Mouse (Mus musculus): ENCODE results near the gene Gng8. TPM values are rescaled to one million over a fixed set of nuclear protein-coding genes. Genes with fewer than 3 reads are reported as not detected.

Gng8 gene
- not detected for polyA plus RNA-seq (2014; fragmentation: Illumina TruSeq; extraction: RNeasy Lipid Tissue Mini Kit (QIAGEN cat#74804); ENCODE audit: low read depth, low replicate concordance)

DNA sequence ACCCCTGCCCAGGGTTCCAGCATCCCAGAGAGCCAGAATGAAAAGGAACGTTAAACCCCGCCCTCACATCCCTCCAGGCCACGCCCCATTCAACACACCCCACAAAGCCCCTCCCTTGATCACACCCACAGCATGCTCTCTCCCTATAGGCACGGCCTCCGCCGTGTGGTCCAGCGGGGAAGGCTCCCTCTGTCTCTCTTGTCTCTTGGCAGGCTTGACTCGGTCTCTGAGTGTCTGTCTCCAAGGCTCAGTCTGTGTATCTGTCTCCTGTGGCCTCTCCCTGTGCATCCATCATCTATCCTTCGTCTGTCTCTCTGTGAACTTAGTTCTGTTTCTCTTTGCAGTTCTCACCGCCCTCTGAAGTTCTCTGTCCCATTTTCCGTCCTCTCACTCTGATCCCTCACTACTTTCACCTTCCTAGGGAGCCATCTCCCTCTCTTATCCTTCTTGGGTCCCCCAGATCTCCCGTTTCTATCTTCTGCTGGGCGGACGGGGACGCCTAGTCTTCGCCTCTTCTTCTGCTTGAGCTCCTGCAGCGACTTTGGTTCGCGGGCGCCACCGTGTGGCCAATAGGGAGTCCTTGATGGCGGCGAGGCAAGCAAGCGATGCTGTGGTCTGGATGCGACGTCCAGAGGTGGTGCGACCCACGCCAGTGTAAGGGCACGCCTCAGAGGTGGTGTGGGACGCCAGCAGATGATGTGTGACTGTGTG is at the start of gene Gng8:
Gng8 (plus strand) TSS at position 146 of the 711 bp plus-strand sequence.

DNA sequence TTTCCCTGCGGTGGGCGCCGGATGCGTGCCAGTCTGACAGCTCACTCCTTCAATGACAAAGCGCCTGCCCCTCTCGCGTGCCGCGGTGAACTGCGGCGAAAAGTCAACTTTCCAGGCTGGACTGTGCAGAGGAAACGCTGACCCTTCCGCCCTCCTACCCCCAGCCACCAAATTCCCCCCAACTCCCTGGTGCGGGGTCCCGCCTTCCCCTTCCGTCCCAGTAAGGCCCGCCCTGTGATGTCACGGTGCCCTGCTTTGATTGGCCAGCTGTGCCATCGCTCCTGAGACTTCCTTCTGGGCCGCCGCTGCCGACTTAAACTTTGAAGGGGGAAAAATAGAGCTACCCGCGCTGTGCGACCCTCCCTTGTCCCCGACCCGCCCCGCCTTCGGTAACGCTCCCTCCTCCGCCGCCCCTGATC is 48.9 kb upstream of the Gng8 start, which contains the start of gene Prkd2:
Prkd2 (plus strand) TSS at position 258 of the 419 bp plus-strand sequence.

DNA sequence AGATGAGACGGTGACA is 16.5 kb upstream of the Gng8 start, which contains the start of gene Dact3:
Dact3 (plus strand) TSS at position 8 of the 16 bp plus-strand sequence.

DNA sequence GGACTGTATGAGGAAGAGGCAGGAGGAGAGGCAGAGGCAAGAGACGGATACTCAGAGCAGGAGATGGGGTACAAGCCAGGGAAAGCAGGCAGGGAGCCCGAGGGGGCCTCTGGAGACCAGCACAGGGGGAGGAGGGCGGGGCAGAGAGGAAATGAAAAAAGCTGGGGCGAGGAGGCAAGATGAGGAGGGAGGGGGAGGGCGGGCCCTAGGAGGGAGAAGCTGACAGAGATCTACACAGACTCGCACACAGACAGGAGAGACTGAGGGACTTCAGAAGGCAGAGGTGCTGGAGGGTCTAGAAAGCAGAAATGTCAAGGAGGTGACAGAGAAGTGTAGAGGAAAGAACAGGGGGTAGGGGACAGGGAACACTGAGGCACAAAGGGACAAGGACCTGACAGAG is 14.7 kb downstream of the Gng8 start, which contains the start of gene Ptgir:
Ptgir (plus strand) TSS at position 210 of the 400 bp plus-strand sequence.

DNA sequence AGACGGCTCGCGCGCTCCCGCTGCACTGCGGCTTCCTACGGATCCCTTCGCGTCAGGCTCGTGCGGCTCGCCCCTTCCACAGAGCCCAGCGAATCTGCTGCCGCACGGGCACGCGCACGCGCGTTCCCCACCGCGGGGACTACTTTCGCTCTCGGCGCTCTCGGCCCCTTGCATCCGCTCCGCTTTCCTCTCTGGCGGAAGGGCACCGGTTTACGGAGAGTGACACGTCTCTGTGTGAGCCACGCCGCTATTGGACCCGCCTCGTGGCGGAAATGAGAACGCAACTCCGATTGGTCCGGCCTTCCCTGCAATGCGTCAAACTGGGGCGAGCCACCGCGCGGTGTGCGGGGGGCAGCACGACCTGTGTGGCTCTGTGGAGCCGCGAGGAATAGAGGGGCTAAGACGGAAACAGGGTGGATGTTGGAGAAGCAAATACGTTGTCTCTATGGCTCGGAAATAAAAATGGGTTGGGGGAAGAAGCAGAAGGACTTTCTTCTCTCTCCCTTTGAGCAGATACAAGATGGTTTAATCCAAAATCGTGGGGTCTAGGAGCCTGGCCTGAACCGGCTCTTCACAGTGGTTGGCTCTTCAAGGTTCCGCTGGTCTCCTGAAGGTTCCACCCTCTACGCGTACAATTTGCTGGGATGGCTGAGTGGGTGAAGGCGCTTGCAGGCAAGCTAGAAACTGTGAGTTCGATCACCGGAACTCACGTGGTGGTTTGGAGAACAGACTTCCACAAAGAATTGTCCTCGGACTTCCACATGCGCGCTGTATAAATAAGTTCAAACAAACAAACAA is 32.6 kb downstream of the Gng8 start, which contains the start of gene Calm3:
Calm3 (minus strand) TSS at position 78 of the 798 bp plus-strand sequence.

DNA sequence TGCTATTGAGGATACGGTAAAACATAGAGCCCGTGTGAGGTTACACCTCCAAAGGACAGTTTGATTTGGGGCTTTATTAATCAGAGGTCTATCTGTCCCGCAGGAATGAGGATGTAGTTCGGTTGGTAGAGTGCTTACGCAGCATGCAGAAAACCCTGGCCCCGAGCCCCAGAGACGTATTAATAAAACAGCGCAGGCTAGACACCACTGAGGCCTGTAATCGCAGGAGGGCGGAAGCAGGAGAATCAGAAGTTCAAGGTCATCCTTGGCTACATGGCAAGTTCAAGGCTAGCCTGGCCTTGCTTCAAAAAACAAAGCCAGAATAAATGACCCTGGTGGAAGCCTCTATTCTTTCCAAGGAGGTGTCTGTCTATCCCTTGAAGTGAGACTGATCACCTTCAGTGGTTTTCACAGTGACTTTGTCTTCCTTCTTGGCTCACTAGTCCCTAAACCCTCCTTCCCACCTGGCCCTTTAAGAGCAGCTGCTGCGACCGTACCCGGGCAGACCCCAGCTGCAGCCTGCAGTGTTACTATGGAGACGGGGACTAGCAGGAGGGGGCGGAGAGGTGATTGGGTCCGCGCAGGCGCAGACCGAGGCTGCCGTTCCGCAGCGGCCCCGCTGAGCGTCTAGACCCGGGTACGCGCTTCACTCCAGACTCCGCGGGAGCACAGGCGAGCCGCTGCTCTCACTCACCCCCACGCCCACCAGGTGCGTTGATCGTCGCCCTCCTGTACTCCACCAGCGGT is 52.6 kb downstream of the Gng8 start, which contains the start of gene Pnmal2:
Pnmal2 (plus strand) TSS at position 622 of the 747 bp plus-strand sequence.

Other genes with a start within 250 kb of the Gng8 start
- not detected for gene Ceacam15, start 216.1 kb upstream of the Gng8 start, polyA plus RNA-seq (2014; fragmentation: Illumina TruSeq; extraction: RNeasy Lipid Tissue Mini Kit (QIAGEN cat#74804); ENCODE audit: low read depth, low replicate concordance)
- gene Ceacam9, start 169.9 kb upstream of the Gng8 start, polyA plus RNA-seq (2014; fragmentation: Illumina TruSeq; extraction: RNeasy Lipid Tissue Mini Kit (QIAGEN cat#74804); ENCODE audit: low read depth, low replicate concordance), result not detected
- 69.5 TPM for gene Ap2s1, start 153.4 kb upstream of the Gng8 start, polyA plus RNA-seq (2014; fragmentation: Illumina TruSeq; extraction: RNeasy Lipid Tissue Mini Kit (QIAGEN cat#74804); ENCODE audit: low read depth, low replicate concordance)
- gene Slc1a5, start 110.4 kb upstream of the Gng8 start, polyA plus RNA-seq (2014; fragmentation: Illumina TruSeq; extraction: RNeasy Lipid Tissue Mini Kit (QIAGEN cat#74804); ENCODE audit: low read depth, low replicate concordance), result 11.7 TPM
- gene Strn4, start 75.9 kb upstream of the Gng8 start, polyA plus RNA-seq (2014; fragmentation: Illumina TruSeq; extraction: RNeasy Lipid Tissue Mini Kit (QIAGEN cat#74804); ENCODE audit: low read depth, low replicate concordance), result 12.7 TPM
- gene Fkrp, start 75.1 kb upstream of the Gng8 start, polyA plus RNA-seq (2014; fragmentation: Illumina TruSeq; extraction: RNeasy Lipid Tissue Mini Kit (QIAGEN cat#74804); ENCODE audit: low read depth, low replicate concordance), result 8.0 TPM
- 0.28 TPM for gene Prkd2, start 48.9 kb upstream of the Gng8 start, polyA plus RNA-seq (2014; fragmentation: Illumina TruSeq; extraction: RNeasy Lipid Tissue Mini Kit (QIAGEN cat#74804); ENCODE audit: low read depth, low replicate concordance)
- gene Dact3, start 16.5 kb upstream of the Gng8 start, polyA plus RNA-seq (2014; fragmentation: Illumina TruSeq; extraction: RNeasy Lipid Tissue Mini Kit (QIAGEN cat#74804); ENCODE audit: low read depth, low replicate concordance), result 0.28 TPM
- gene Ptgir, start 14.7 kb downstream of the Gng8 start, polyA plus RNA-seq (2014; fragmentation: Illumina TruSeq; extraction: RNeasy Lipid Tissue Mini Kit (QIAGEN cat#74804); ENCODE audit: low read depth, low replicate concordance), result 1.7 TPM
- gene Calm3, start 32.3 kb downstream of the Gng8 start, polyA plus RNA-seq (2014; fragmentation: Illumina TruSeq; extraction: RNeasy Lipid Tissue Mini Kit (QIAGEN cat#74804); ENCODE audit: low read depth, low replicate concordance), result 28.8 TPM
- gene Pnmal2, start 52.9 kb downstream of the Gng8 start, polyA plus RNA-seq (2014; fragmentation: Illumina TruSeq; extraction: RNeasy Lipid Tissue Mini Kit (QIAGEN cat#74804); ENCODE audit: low read depth, low replicate concordance), result 0.69 TPM
- not detected for gene Pnmal1, start 67.9 kb downstream of the Gng8 start, polyA plus RNA-seq (2014; fragmentation: Illumina TruSeq; extraction: RNeasy Lipid Tissue Mini Kit (QIAGEN cat#74804); ENCODE audit: low read depth, low replicate concordance)
- not detected for gene Gm42372, start 91.3 kb downstream of the Gng8 start, polyA plus RNA-seq (2014; fragmentation: Illumina TruSeq; extraction: RNeasy Lipid Tissue Mini Kit (QIAGEN cat#74804); ENCODE audit: low read depth, low replicate concordance)
- 0.16 TPM for gene Ccdc8, start 100.9 kb downstream of the Gng8 start, polyA plus RNA-seq (2014; fragmentation: Illumina TruSeq; extraction: RNeasy Lipid Tissue Mini Kit (QIAGEN cat#74804); ENCODE audit: low read depth, low replicate concordance)
- gene Ppp5c, start 136.1 kb downstream of the Gng8 start, polyA plus RNA-seq (2014; fragmentation: Illumina TruSeq; extraction: RNeasy Lipid Tissue Mini Kit (QIAGEN cat#74804); ENCODE audit: low read depth, low replicate concordance), result 17.1 TPM
- 0.49 TPM for gene Hif3a, start 170.6 kb downstream of the Gng8 start, polyA plus RNA-seq (2014; fragmentation: Illumina TruSeq; extraction: RNeasy Lipid Tissue Mini Kit (QIAGEN cat#74804); ENCODE audit: low read depth, low replicate concordance)
- gene Psg16, start 182.3 kb downstream of the Gng8 start, polyA plus RNA-seq (2014; fragmentation: Illumina TruSeq; extraction: RNeasy Lipid Tissue Mini Kit (QIAGEN cat#74804); ENCODE audit: low read depth, low replicate concordance), result 0.16 TPM